Mouse (Mus musculus) hindbrain, embryonic 16.5 days (tissue): Measurements from ENCODE around the gene Galk1. TPM values are rescaled to one million over a fixed set of nuclear protein-coding genes. Genes with fewer than 3 reads are reported as not detected.

Experiments used
- ATAC-seq: fragments of 200-750 bp; cut with Nextera tagmentation; 2 replicates; pipeline ENCODE4 v1.8.0; 2017; ENCODE audit warnings: moderate TSS enrichment, moderate library complexity
- H3K27ac ChIP-seq: fragments of 300-500 bp; sonication (generic); 2 replicates; pipeline ENCODE4 v1.5.1; 2014; ENCODE audit warnings: low read depth, mild to moderate bottlenecking, control low read depth, low read length, moderate library complexity
- H3K27me3 ChIP-seq: fragments of 300-500 bp; sonication (generic); replicated peaks from 2 replicates; pipeline ENCODE4 v1.6.1; 2014; ENCODE audit warnings: low read length; ENCODE audit not compliant: control insufficient read depth, insufficient read depth
- H3K36me3 ChIP-seq: fragments of 300-500 bp; sonication (generic); 2 replicates; pipeline ENCODE4 v1.6.1; 2014; ENCODE audit warnings: mild to moderate bottlenecking, low read length, moderate library complexity, mixed read lengths; ENCODE audit not compliant: control insufficient read depth, insufficient read depth
- H3K4me1 ChIP-seq: fragments of 300-500 bp; sonication (generic); 2 replicates; pipeline ENCODE4 v1.6.1; 2014; ENCODE audit warnings: low read depth, low read length; ENCODE audit not compliant: control insufficient read depth, insufficient read depth
- H3K4me2 ChIP-seq: fragments of 300-500 bp; sonication (generic); 2 replicates; pipeline ENCODE4 v1.6.1; 2014; ENCODE audit warnings: mild to moderate bottlenecking, low read length, control low read depth, moderate library complexity
- H3K4me3 ChIP-seq: fragments of 300-500 bp; sonication (generic); 2 replicates; pipeline ENCODE4 v1.5.1; 2014; ENCODE audit warnings: mild to moderate bottlenecking, low read length, control low read depth, moderate library complexity
- H3K9ac ChIP-seq: fragments of 300-500 bp; sonication (generic); 2 replicates; pipeline ENCODE4 v1.6.1; 2014; ENCODE audit warnings: low read depth, mild to moderate bottlenecking, control low read depth, low read length, moderate library complexity
- H3K9me3 ChIP-seq: fragments of 300-500 bp; sonication (generic); 2 replicates; pipeline ENCODE4 v1.6.1; 2014; ENCODE audit warnings: mild to moderate bottlenecking, low read length, moderate library complexity; ENCODE audit not compliant: control insufficient read depth
- whole genome bisulfite sequencing: fragments of 180-500 bp; shearing (Covaris S2); extraction: QIAGEN DNeasy Blood & Tissue Kit; methylation state at CpG from one replicate; pipeline ENCODE4 v1.1.7; 2014; 5-methylcytosine and 5-hydroxymethylcytosine counted together
- polyA plus RNA-seq: library from polyadenylated mRNA; unstranded; fragments of >200 nt; fragmentation: Nextera tagmentation; extraction: Ambion mirVana; gene quantifications from 2 replicates; pipeline ENCODE4 v1.2.1, GENCODE M21; 2015

Galk1 gene
- polyA plus RNA-seq, 1 experiment from 2014 or later = 76.0 TPM

DNA sequence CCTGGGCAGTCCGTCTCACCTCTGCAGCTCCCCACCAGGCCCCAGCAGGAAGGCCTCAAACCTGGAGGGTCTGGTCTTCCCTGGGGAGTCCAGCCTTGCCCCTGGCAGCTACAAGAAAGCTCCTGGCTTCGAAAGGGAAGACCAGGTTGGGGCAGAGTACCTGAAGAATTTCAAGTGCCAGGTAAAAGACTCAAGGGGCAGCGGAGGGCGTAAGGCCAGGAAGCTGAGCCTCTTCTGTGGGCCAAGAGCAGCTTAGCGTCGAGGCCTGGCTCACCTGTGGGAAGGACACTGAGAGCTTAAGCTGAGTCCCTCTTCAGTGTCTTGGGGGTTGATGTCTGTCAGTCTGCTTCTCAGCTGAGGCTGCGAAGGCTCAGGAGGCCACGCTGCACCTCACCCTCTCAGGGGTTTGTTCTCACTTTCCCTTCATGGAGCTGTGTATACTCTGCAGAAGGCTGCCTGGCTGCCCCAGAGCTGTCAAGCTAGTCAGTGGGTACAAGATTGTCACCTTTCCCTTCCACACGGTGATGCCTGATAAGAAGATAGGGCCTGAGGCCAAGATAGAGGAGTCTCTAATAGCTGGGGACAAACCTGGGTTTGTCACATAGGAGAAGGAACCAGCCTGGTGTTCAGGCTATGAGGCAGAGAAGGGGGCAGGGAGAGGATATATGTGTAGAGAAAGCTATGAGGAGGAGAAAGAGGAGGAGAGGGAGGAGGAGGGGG, 41.2 kb upstream of the Galk1 start:
- 95% methylated on average over 9 of the region's 9 CpGs for whole genome bisulfite sequencing
- no peak overlapping the region for H3K4me3 ChIP-seq
- H3K36me3 ChIP-seq = peaks cover 57% of the 10 kb centered on the region
- no peak overlapping the region for H3K4me2 ChIP-seq
- H3K9ac ChIP-seq = no peak overlapping the region
- ATAC-seq = no peak
- H3K4me1 ChIP-seq = no peaks in the 10 kb centered on the region
- no peaks in the 10 kb centered on the region for H3K27me3 ChIP-seq
- no peaks in the 10 kb centered on the region for H3K9me3 ChIP-seq
- no peak overlapping the region for H3K27ac ChIP-seq

DNA sequence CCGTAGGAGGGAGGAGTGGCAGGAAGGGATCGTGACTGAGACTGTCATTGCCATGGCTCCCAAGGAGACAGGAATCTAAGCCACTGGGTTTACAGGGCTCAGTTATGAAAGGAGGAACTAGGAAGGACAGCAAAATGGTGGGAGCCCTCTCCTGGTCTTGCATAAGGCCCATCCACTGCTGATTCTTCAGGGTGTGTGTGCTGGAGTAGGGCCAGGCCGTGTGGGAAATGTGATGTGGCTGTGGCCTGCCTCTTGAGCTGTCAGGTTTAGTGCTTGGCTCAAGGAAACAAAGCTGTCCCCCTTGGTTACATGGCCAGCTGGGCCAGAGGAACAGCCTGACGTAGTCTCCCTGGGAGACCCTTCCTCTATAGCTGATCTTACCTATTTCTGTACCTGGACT, 37.7 kb upstream of the Galk1 start:
- H3K27me3 ChIP-seq = no peaks in the 10 kb centered on the region
- H3K36me3 ChIP-seq = peaks cover 41% of the 10 kb centered on the region
- no peak for ATAC-seq
- no peak overlapping the region for H3K4me3 ChIP-seq
- H3K9me3 ChIP-seq = no peaks in the 10 kb centered on the region
- no peak overlapping the region for H3K4me2 ChIP-seq
- H3K27ac ChIP-seq = no peak overlapping the region
- WGBS = 82% methylated on average over 4 of the region's 4 CpGs
- H3K9ac ChIP-seq = no peak overlapping the region
- H3K4me1 ChIP-seq = no peaks in the 10 kb centered on the region

DNA sequence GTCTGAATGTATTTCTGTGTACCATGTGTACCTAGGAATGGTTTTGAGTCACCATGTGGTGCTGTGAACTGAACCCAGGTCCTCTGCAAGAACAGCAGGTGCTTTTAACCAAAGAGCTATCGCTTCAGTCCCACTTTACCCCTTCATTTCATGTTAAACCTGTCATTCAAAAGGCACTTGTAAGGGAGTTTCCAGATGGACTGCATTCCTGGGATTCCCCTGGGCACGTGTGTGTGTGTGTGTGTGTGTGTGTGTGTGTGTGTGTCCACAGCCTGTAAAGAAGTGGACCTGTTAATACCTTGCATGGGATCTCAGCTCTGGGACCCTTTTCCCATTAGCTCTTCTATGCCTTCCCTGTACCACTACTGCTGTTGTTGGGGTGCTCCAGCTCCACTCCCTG, 37.1 kb upstream of the Galk1 start:
- Histone ChIP-seq H3K4me3 (no peak overlapping the region), H3K4me1 (no peaks in the 10 kb centered on the region), H3K27me3 (no peaks in the 10 kb centered on the region), H3K27ac (no peak overlapping the region), H3K4me2 (no peak overlapping the region), H3K36me3 (peaks cover 35% of the 10 kb centered on the region), H3K9ac (no peak overlapping the region), H3K9me3 (no peaks in the 10 kb centered on the region)
- ATAC-seq = no peak
- 96% methylated on average over 2 of the region's 2 CpGs for WGBS

DNA sequence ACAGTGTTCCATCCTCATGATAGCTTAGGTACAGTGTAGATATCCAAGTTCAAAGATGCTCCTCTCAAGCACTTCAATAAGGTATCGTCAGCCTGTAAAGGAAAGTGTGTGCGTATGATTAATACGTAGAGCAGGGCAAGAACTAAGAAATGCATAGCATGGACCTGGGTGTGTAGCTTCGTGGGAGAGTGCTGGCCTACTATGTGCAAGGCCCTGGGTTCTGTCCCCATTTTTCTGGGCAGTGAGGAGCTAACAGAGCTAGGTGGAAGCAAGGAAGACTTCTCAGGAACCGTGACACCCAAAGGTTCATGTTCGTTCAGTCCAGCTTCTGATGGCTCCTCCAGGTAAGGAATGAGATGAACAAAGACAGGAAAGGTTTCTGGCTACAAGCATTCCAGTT, 32.7 kb upstream of the Galk1 start:
- no peaks in the 10 kb centered on the region for H3K27me3 ChIP-seq
- no peak overlapping the region for H3K27ac ChIP-seq
- no peak overlapping the region for H3K4me2 ChIP-seq
- H3K9me3 ChIP-seq = no peaks in the 10 kb centered on the region
- WGBS = 93% methylated on average over 6 of the region's 6 CpGs
- H3K9ac ChIP-seq = no peak overlapping the region
- no peaks in the 10 kb centered on the region for H3K4me1 ChIP-seq
- peaks cover 24% of the 10 kb centered on the region for H3K36me3 ChIP-seq
- no peak for ATAC-seq
- H3K4me3 ChIP-seq = no peak overlapping the region

DNA sequence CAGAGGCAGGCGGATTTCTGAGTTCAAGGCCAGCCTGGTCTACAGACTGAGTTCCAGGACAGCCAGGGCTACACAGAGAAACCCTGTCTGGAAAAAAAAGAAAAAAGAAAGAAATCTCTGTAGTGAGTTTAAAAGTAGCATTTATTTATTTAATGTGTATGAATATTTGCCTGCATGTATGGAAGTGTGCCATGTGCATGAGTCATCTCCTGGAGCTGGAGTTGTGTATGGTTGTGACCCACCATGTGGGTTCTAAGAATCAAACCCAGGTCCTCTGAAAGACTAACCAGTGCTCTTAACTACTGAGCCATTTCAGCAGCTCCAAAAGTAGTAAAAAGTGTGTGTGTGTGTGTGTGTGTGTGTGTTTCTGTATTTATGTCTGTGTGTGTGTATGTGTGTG, 30.8 kb upstream of the Galk1 start:
- Histone ChIP-seq H3K27ac (no peak overlapping the region), H3K27me3 (no peaks in the 10 kb centered on the region), H3K4me3 (no peak overlapping the region), H3K9me3 (no peaks in the 10 kb centered on the region), H3K4me2 (no peak overlapping the region), H3K9ac (no peak overlapping the region), H3K4me1 (no peaks in the 10 kb centered on the region), H3K36me3 (peaks cover 11% of the 10 kb centered on the region)
- 96% methylated on average over 1 of the region's 1 CpGs for WGBS
- no peak for ATAC-seq

DNA sequence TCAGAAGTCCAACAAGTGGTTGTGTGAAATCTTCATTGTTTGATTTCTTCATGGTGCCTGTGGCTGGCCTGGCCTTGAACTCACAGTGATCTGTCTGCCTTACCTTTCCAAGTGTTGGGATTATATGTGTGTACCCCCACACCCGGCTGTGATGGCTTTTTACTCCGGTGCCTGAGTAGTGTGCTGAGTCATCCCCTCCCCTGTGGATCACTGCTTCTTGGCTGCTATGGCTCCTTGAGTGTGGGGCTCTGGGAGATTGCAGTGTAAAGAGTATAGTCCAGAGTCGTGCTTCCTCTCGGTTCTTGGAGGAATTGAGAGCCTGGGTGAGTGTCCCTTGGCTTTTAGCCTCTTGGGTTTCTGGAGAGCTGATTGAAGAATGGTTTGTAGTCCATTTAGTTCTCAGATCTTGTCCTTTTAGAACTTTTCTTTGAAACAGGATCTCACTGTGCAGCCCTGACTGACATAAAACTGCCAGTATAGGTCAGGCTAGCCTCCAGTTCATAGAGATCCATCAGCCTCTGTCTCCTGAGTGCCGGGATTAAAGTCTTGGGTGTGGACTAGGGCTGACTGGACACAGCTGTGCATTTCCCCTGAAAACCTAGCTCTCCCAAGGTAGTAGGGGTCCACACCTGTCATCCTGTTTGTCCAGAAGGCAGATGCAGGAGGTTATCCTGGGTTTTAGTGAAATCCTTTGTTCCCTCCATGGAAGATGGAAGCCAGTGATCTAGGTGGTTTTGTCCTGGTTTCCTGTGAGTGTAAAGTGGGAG, 30.0 kb upstream of the Galk1 start:
- Histone ChIP-seq H3K36me3 (peaks cover 9% of the 10 kb centered on the region; the same call in 1 of the 2 replicates), H3K9me3 (no peaks in the 10 kb centered on the region)
- no peak for ATAC-seq

DNA sequence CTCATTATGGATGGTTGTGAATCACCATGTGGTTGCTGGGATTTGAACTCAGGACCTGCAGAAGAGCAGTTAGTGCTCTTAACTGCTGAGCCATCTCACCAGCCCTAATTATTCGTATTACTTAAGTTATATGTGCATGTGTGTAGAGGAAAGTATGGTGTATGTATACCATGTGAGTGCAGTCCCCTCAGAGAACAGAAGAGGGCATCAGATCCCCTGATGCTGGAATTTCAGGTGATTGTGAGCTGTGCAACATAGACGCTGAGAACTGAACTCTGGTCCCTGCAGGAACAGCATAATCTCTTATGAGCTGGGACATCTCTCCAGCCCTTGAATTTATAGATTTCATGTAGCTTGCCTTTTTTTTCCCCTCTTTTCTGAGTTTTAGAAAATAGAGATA, 29.3 kb upstream of the Galk1 start:
- peaks cover 7% of the 10 kb centered on the region; the same call in 1 of the 2 replicates for H3K36me3 ChIP-seq
- ATAC-seq = no peak
- no peak overlapping the region for H3K4me2 ChIP-seq
- no peak overlapping the region for H3K9ac ChIP-seq
- H3K4me3 ChIP-seq = no peak overlapping the region
- no peak overlapping the region for H3K27ac ChIP-seq
- 100% methylated on average over 2 of the region's 2 CpGs for WGBS
- H3K4me1 ChIP-seq = no peaks in the 10 kb centered on the region
- H3K9me3 ChIP-seq = no peaks in the 10 kb centered on the region
- H3K27me3 ChIP-seq = no peaks in the 10 kb centered on the region

More for the DNA sequence above, 30.0 kb upstream of the Galk1 start:
- H3K27me3 ChIP-seq = no peaks in the 10 kb centered on the region
- H3K4me3 ChIP-seq = no peak overlapping the region
- no peak overlapping the region for H3K27ac ChIP-seq
- H3K9ac ChIP-seq = no peak overlapping the region
- 93% methylated on average over 5 of the region's 5 CpGs for WGBS
- no peaks in the 10 kb centered on the region for H3K4me1 ChIP-seq
- H3K4me2 ChIP-seq = no peak overlapping the region

DNA sequence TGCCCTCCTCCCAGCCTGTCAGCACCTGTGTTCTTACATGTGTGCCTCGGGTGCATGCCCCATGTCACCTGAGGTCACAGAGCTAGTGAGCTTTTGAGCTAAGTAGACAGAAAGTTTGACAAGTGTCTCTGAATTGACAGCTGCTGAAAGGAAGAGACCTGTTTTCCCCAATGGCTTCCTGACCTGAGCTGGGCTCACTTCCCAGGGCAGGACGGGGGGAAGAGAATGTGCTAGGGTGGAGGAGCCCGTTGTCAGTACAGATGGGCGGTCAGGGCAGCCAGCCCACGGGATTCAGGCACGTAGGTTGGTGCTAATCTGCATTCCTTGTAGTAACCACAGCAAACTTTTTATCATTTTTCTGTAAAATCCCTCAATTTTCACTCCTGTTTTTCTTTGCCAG, 28.1 kb upstream of the Galk1 start:
- H3K27me3 ChIP-seq = no peaks in the 10 kb centered on the region
- H3K36me3 ChIP-seq = peaks cover 7% of the 10 kb centered on the region; the same call in 1 of the 2 replicates
- no peak overlapping the region for H3K27ac ChIP-seq
- WGBS = 89% methylated on average over 6 of the region's 6 CpGs
- H3K4me3 ChIP-seq = no peak overlapping the region
- ATAC-seq = no peak
- H3K4me2 ChIP-seq = no peak overlapping the region
- no peaks in the 10 kb centered on the region for H3K9me3 ChIP-seq
- H3K9ac ChIP-seq = no peak overlapping the region
- no peaks in the 10 kb centered on the region for H3K4me1 ChIP-seq

DNA sequence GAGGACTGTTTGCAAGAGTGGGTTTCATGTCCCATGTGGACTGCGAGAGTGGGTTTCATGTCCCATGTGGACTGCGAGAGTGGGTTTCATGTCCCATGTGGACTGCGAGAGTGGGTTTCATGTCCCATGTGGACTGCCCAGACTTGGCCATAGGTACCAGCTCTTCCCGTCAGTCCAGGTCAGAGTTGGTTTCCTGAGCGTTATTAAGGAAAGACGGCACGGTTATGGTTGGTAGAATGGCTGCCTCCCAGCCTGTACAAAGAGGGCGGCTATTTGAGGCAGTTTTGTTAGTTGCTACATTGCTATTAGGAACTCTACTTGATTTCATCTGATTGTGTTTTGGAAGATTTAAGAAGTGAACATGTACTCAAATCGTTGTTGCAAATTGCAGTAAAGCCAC, 25.3 kb upstream of the Galk1 start:
- no peaks in the 10 kb centered on the region for H3K27me3 ChIP-seq
- H3K4me1 ChIP-seq = peaks cover 1% of the 10 kb centered on the region; the same call in 1 of the 2 replicates
- 93% methylated on average over 9 of the region's 9 CpGs for WGBS
- no peaks in the 10 kb centered on the region for H3K9me3 ChIP-seq
- peaks cover 7% of the 10 kb centered on the region; the same call in 1 of the 2 replicates for H3K36me3 ChIP-seq
- no peak overlapping the region for H3K9ac ChIP-seq
- no peak overlapping the region for H3K4me2 ChIP-seq
- no peak overlapping the region for H3K27ac ChIP-seq
- no peak overlapping the region for H3K4me3 ChIP-seq
- ATAC-seq = no peak
